Mouse (Mus musculus): ENCODE measurements around the gene CK137956.

DNA sequence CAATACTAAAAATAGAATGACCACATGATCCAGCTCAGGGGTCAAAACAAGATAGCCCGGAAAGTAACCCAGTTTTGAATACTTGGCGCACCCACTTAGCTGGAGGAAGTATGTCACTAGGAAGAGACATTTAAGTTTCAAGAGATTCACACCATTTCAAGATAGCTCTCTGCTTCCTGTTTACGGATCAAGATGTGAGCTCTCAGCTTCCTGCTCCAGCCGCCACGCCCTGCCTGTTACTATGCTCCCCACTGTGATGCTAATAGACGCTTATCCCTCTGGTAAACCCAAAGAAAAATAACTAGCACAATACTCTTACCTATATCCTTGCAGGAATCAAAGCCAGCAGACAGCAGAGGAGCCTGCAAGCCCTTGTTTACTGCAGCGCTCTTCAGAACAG, 57.2 kb downstream of the CK137956 start:
- TF ChIP-seq TAL1 (IDR thresholded peaks at IDR 0.05; ENCODE audit: low read length) = no peak
- no peak for TF ChIP-seq GATA1 (IDR thresholded peaks at IDR 0.05; ENCODE audit: low read length)

Measured in erythroblast, embryonic 14.5 days (primary cell).